Mouse (Mus musculus): ENCODE measurements at regions not wholly inside any gene's neighbourhood (a gene's known extent, or its start where the extent isn't known, plus 50 kb on each side); places are given as distances from the start of the nearest gene placed in this dataset.

- ATAC-seq (ENCODE audit: insufficient number of reproducible peaks, low FRiP score, low TSS enrichment, low read depth): no peak
- WGBS: 60% methylated on average over 2 of the region's 2 CpGs
- H3K27ac ChIP-seq: no peak overlapping the region
- H3K9ac ChIP-seq: no peak overlapping the region
- no peaks in the 10 kb centered on the region for H3K9me3 ChIP-seq
- no peaks in the 10 kb centered on the region for H3K27me3 ChIP-seq
- H3K4me3 ChIP-seq: no peak overlapping the region
- peaks cover 3% of the 10 kb centered on the region; the same call in 1 of the 2 replicates for H3K4me1 ChIP-seq
- no peak overlapping the region for H3K4me2 ChIP-seq
- H3K36me3 ChIP-seq: no peaks in the 10 kb centered on the region
These were observed 60.3 kb upstream of the Dock1 start for GRCm38 (mm10) chr7:134610159-134610558.

- H3K27ac ChIP-seq: no peak overlapping the region
- no peaks in the 10 kb centered on the region for H3K36me3 ChIP-seq
- no peaks in the 10 kb centered on the region for H3K9me3 ChIP-seq
- ATAC-seq (ENCODE audit: insufficient number of reproducible peaks, low FRiP score, low TSS enrichment, low read depth): no peak
- no peaks in the 10 kb centered on the region for H3K27me3 ChIP-seq
- no peak overlapping the region for H3K4me2 ChIP-seq
- H3K9ac ChIP-seq: no peak overlapping the region
- no peak overlapping the region for H3K4me3 ChIP-seq
- WGBS: 13% methylated on average over 9 of the region's 9 CpGs
- H3K4me1 ChIP-seq: peaks cover 3% of the 10 kb centered on the region; the same call in 1 of the 2 replicates
These were observed 59.1 kb upstream of the Dock1 start for GRCm38 (mm10) chr7:134611371-134611770.

DNA sequence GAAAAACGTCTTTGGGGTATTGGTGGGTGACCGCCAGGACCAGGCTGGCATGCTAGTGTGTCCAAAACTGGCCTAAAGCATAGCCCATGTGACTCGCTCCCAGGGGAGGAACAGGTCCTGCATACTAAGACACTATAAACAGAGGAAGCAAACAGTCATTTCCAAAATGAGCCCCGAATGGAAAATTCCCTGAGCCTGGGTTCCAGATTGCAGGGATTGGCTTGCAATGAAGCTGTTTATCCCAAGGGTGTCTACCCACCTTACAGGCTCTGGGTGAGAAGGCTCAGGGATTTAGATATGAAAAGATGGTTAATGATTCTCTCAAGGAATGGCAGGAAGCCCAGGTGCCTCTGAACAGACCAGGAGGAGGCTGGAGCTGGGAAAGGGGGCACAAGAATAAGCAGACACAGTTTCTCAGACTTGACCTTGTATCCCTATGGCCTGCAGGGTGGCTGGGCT is 58.2 kb upstream of the Dock1 start:
- no peak overlapping the region for H3K9ac ChIP-seq
- H3K4me3 ChIP-seq: no peak overlapping the region
- 79% methylated on average over 4 of the region's 4 CpGs for WGBS
- no peaks in the 10 kb centered on the region for H3K9me3 ChIP-seq
- no peaks in the 10 kb centered on the region for H3K27me3 ChIP-seq
- no peak overlapping the region for H3K27ac ChIP-seq
- H3K4me1 ChIP-seq: peaks cover 3% of the 10 kb centered on the region; the same call in 1 of the 2 replicates
- no peaks in the 10 kb centered on the region for H3K36me3 ChIP-seq
- H3K4me2 ChIP-seq: no peak overlapping the region
- no peak for ATAC-seq (ENCODE audit: insufficient number of reproducible peaks, low FRiP score, low TSS enrichment, low read depth)

GRCm38 (mm10) chr7:134619220-134619975 is 51.1 kb upstream of the Dock1 start:
- H3K36me3 ChIP-seq: no peaks in the 10 kb centered on the region
- H3K27me3 ChIP-seq: no peaks in the 10 kb centered on the region
- H3K27ac ChIP-seq: no peak overlapping the region
- no peak overlapping the region for H3K4me2 ChIP-seq
- H3K4me3 ChIP-seq: no peak overlapping the region
- no peaks in the 10 kb centered on the region for H3K9me3 ChIP-seq
- H3K9ac ChIP-seq: no peak overlapping the region
- no peaks in the 10 kb centered on the region for H3K4me1 ChIP-seq
- ATAC-seq (ENCODE audit: insufficient number of reproducible peaks, low FRiP score, low TSS enrichment, low read depth): no peak
- 29% methylated on average over 2 of the region's 2 CpGs for WGBS

DNA sequence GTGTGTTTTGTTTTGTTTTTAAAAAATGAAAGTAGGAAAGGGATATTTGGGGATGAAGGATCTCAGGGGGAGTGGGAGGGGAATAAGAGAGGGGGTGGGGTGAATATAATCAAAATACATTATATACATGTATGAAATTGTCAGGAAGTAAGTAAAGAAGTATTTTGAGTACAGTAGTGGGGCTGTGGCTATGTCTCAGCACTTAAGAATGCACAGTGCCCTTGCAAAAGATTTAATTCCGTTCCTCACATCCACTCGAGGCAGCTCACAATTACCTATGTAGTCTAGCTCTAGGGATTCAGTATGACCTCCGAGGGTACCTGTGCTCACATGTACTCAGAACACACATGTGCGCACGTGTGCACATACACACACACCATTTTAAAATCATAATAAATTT is 50.4 kb upstream of the Dock1 start:
- 70% methylated on average over 5 of the region's 5 CpGs for WGBS
- Histone ChIP-seq H3K9ac (no peak overlapping the region), H3K9me3 (no peaks in the 10 kb centered on the region), H3K4me1 (no peaks in the 10 kb centered on the region), H3K4me3 (no peak overlapping the region), H3K27me3 (no peaks in the 10 kb centered on the region), H3K36me3 (no peaks in the 10 kb centered on the region), H3K27ac (no peak overlapping the region), H3K4me2 (no peak overlapping the region)
- no peak for ATAC-seq (ENCODE audit: insufficient number of reproducible peaks, low FRiP score, low TSS enrichment, low read depth)

Data from limb, embryonic 15.5 days (tissue).